Mouse (Mus musculus): ENCODE data around the gene Plpp7. TPM values are rescaled to one million over a fixed set of nuclear protein-coding genes. Genes with fewer than 3 reads are reported as not detected.
A peak's percentile ranks its signal among the peaks of the same experiment; 100 is the strongest.

Plpp7 gene
- polyA plus RNA-seq, 1 experiment from 2014 or later = 2.1 TPM

DNA sequence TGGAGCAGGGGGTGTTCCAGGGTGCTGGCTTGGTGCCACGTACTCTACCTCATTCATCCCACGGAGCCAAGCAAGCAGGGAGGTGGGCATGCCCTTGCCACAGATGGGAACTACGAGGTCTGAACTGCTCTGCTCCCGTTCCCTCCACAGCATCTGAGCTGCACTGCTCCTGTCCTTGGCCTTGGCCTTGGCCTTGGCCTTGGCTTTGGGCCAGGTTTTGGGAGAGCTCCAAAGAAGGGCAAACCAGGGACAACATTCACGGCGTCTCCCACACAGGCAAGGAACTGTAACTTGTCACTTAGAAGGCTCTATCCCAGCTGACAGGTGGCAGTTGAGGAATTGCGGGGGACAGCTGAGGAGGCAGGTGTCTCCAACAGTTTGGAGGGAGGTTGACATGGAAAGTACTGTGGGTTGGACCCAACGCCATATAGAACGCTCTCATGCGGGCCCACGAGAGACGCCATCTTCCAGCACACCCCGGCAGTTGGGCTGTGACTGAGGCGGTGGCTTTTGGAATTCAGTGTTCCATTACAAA, 16.1 kb upstream of the Plpp7 start:
- 0 out of 2 replicates have a peak overlapping the region, but pooled peaks have one; percentile 0 for H3K9ac ChIP-seq (ENCODE audit: low read depth, low read length)
- H3K9me3 ChIP-seq (replicated peaks; ENCODE audit: control insufficient read depth, low read length) = no peaks in the 10 kb centered on the region
- H3K4me2 ChIP-seq (ENCODE audit: low read depth, low read length) = peak overlapping the region; percentile 100
- peak overlapping the region; percentile 13; the same call in 1 of the 2 replicates for H3K4me3 ChIP-seq (ENCODE audit: low read depth, low read length)
- no peaks in the 10 kb centered on the region for H3K36me3 ChIP-seq (ENCODE audit: control insufficient read depth, insufficient read depth)
- H3K27me3 ChIP-seq (ENCODE audit: control insufficient read depth, insufficient read depth, low read depth, low read length) = no peaks in the 10 kb centered on the region
- peaks cover 40% of the 10 kb centered on the region for H3K4me1 ChIP-seq (ENCODE audit: control insufficient read depth, low read depth, low read length)
- ATAC-seq (ENCODE audit: low read depth) = no peak
- 84% methylated on average over 14 of the region's 14 CpGs for WGBS (ENCODE audit: insufficient replicate concordance)
- H3K27ac ChIP-seq (ENCODE audit: low read length) = no peak overlapping the region

DNA sequence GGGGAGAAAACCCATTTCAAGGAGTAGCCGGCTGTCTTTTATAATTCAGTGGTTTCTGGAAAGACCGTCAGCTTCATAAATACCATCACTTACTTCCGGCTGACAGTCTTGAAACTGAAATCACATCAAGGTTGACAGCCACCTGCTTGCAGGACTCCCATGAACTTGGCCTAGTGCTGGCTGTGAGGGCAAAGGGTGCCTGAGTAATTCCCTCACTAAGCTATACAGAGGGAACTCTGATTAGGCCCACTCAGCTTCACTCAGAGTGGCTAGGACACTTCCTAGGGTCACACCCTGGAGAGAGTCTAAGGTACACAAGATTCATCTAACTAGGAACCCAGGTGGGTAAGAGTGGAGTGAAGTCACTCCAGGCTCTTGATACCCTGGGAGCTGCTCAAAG, 14.6 kb upstream of the Plpp7 start:
- peak overlapping the region; percentile 9; the same call in 1 of the 2 replicates for H3K9ac ChIP-seq (ENCODE audit: low read depth, low read length)
- no peak for ATAC-seq (ENCODE audit: low read depth)
- H3K9me3 ChIP-seq (replicated peaks; ENCODE audit: control insufficient read depth, low read length) = no peaks in the 10 kb centered on the region
- peak overlapping the region; percentile 100 for H3K4me2 ChIP-seq (ENCODE audit: low read depth, low read length)
- 66% methylated on average over 3 of the region's 3 CpGs for WGBS (ENCODE audit: insufficient replicate concordance)
- peaks cover 47% of the 10 kb centered on the region for H3K4me1 ChIP-seq (ENCODE audit: control insufficient read depth, low read depth, low read length)
- H3K27me3 ChIP-seq (ENCODE audit: control insufficient read depth, insufficient read depth, low read depth, low read length) = no peaks in the 10 kb centered on the region
- H3K4me3 ChIP-seq (ENCODE audit: low read depth, low read length) = peak overlapping the region; percentile 86
- no peaks in the 10 kb centered on the region for H3K36me3 ChIP-seq (ENCODE audit: control insufficient read depth, insufficient read depth)
- H3K27ac ChIP-seq (ENCODE audit: low read length) = peak overlapping the region; percentile 32

DNA sequence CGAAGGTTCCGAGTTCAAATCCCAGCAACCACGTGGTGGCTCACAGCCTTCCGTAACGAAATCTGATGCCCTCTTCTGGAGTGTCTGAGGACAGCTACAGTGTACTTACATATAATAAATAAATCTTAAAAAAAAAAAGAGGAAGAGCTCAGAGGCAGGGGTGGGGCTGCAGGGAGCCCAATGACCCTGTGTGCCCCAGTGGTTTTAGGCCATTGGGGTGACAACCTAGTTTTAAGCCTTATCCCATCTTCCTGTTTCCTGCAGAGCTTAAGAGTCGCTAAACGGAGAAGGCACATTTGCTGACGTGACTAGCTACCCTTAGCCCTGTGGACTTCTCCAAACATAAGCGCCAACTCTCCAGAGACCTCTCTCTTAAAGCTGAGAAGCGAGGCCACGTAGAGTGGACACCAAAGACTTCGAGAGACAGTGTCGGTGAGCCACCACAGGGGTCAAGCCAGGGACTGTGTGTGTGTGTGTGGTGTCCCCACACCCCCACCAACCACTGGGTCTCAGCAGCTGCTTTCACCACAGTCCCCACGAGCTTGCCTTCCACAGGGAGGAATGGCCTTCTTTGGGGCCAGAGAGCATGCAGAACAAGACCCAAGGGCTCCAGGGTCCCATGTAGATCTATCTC, 13.9 kb upstream of the Plpp7 start:
- 36% methylated on average over 14 of the region's 14 CpGs for WGBS (ENCODE audit: insufficient replicate concordance)
- H3K9me3 ChIP-seq (replicated peaks; ENCODE audit: control insufficient read depth, low read length) = no peaks in the 10 kb centered on the region
- H3K4me3 ChIP-seq (ENCODE audit: low read depth, low read length) = peak overlapping the region; percentile 86
- H3K27ac ChIP-seq (ENCODE audit: low read length) = peak overlapping the region; percentile 54
- H3K9ac ChIP-seq (ENCODE audit: low read depth, low read length) = peak overlapping the region; percentile 91
- peaks cover 54% of the 10 kb centered on the region for H3K4me1 ChIP-seq (ENCODE audit: control insufficient read depth, low read depth, low read length)
- no peak for ATAC-seq (ENCODE audit: low read depth)
- no peaks in the 10 kb centered on the region for H3K27me3 ChIP-seq (ENCODE audit: control insufficient read depth, insufficient read depth, low read depth, low read length)
- peak overlapping the region; percentile 100 for H3K4me2 ChIP-seq (ENCODE audit: low read depth, low read length)
- H3K36me3 ChIP-seq (ENCODE audit: control insufficient read depth, insufficient read depth) = no peaks in the 10 kb centered on the region

DNA sequence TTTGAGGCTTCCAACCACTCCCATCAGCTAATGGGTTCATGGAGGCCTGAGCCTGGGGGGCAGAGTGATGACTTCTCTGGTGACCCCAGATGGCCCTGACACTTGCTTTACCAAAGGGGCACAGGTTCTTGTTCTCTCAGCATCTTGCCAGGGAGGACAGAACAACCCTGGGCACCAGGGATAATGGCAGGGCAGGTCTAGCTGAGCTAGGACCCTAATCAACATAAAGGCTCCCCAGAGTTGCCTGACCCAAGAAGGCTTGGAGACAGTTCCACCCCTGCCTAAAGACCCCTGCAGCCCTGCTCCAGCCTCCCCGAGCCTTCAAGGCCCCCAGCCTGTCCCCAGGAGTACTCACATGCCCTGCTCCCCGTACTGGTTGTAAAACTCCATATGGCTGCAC, 13.1 kb upstream of the Plpp7 start:
- H3K27ac ChIP-seq (ENCODE audit: low read length) = peak overlapping the region; percentile 97
- no peaks in the 10 kb centered on the region for H3K36me3 ChIP-seq (ENCODE audit: control insufficient read depth, insufficient read depth)
- peak overlapping the region; percentile 86 for H3K4me3 ChIP-seq (ENCODE audit: low read depth, low read length)
- H3K27me3 ChIP-seq (ENCODE audit: control insufficient read depth, insufficient read depth, low read depth, low read length) = peaks cover 5% of the 10 kb centered on the region
- no peaks in the 10 kb centered on the region for H3K9me3 ChIP-seq (replicated peaks; ENCODE audit: control insufficient read depth, low read length)
- peaks cover 54% of the 10 kb centered on the region for H3K4me1 ChIP-seq (ENCODE audit: control insufficient read depth, low read depth, low read length)
- 5% methylated on average over 2 of the region's 2 CpGs for WGBS (ENCODE audit: insufficient replicate concordance)
- peak overlapping the region; percentile 91 for H3K9ac ChIP-seq (ENCODE audit: low read depth, low read length)
- peak overlapping the region; percentile 100 for H3K4me2 ChIP-seq (ENCODE audit: low read depth, low read length)
- ATAC-seq (ENCODE audit: low read depth) = no peak

DNA sequence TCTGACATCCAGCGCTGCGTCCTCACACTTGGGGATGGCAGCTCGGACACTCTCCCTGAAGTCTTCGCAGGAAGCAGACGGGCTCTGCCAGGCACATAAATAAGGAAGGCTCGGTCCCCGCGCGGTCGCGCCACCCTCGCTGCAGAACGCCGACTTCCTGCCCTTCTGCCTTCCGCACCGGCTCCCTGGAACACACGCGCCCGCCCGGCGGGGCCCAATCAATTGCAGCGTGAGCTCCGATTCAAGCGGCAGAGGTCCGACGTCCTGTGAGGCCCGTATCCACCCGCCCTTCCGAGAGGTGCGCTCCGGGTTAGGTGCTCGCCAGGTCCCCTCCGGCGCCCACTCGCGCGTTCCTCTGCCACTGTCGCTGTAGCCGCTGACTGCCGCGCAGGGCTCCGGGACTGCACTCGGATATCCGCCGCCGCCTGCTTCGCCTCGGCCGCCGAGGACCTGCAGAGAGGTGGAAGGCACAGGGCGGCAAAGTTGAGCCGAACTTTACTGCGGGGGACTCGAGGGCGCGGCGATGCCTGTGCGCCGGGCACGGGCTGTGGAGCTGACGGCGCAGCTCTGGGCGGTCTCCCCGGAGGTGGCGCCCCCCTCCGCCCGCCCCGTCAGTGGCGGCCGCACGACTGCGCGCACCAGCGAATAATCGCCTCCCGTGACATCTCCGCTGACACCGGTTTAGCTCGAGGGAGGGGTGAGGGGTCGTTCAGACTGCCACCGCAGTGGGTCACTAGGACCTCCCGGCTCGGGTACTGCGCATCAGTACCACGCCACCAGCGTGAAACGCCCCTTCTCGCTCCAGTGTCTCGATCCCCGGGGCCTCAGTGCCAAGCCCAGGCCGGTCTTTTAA, 11.9 kb upstream of the Plpp7 start:
- ATAC-seq (ENCODE audit: low read depth) = peak; percentile 73

GRCm38 (mm10) chr2:32084111-32084871, 11.0 kb upstream of the Plpp7 start, which contains the start of gene Fam78a:
Gene Fam78a, minus strand, starts transcription at chr2:32084857.
- WGBS (ENCODE audit: insufficient replicate concordance) = 0% methylated on average over 68 of the region's 68 CpGs
- Histone ChIP-seq H3K9me3 (replicated peaks; ENCODE audit: control insufficient read depth, low read length) (no peaks in the 10 kb centered on the region), H3K4me3 (ENCODE audit: low read depth, low read length) (peak within 1 kb of the TSS; percentile 86), H3K36me3 (ENCODE audit: control insufficient read depth, insufficient read depth) (no peaks in the 10 kb centered on the region), H3K4me1 (ENCODE audit: control insufficient read depth, low read depth, low read length) (peaks cover 50% of the 10 kb centered on the region), H3K9ac (ENCODE audit: low read depth, low read length) (peak within 1 kb of the TSS; percentile 91), H3K27ac (ENCODE audit: low read length) (peak within 1 kb of the TSS; percentile 97), H3K4me2 (ENCODE audit: low read depth, low read length) (peak within 1 kb of the TSS; percentile 100), H3K27me3 (ENCODE audit: control insufficient read depth, insufficient read depth, low read depth, low read length) (peaks cover 26% of the 10 kb centered on the region)
- ATAC-seq (ENCODE audit: low read depth) = peak; percentile 62

More for the DNA sequence above, 11.9 kb upstream of the Plpp7 start:
- peaks cover 50% of the 10 kb centered on the region for H3K4me1 ChIP-seq (ENCODE audit: control insufficient read depth, low read depth, low read length)
- H3K27me3 ChIP-seq (ENCODE audit: control insufficient read depth, insufficient read depth, low read depth, low read length) = peaks cover 17% of the 10 kb centered on the region
- 0% methylated on average over 86 of the region's 91 CpGs for WGBS (ENCODE audit: insufficient replicate concordance)
- H3K4me2 ChIP-seq (ENCODE audit: low read depth, low read length) = peak overlapping the region; percentile 100
- peak overlapping the region; percentile 97 for H3K27ac ChIP-seq (ENCODE audit: low read length)
- H3K36me3 ChIP-seq (ENCODE audit: control insufficient read depth, insufficient read depth) = no peaks in the 10 kb centered on the region
- H3K4me3 ChIP-seq (ENCODE audit: low read depth, low read length) = peak overlapping the region; percentile 86
- H3K9me3 ChIP-seq (replicated peaks; ENCODE audit: control insufficient read depth, low read length) = no peaks in the 10 kb centered on the region
- peak overlapping the region; percentile 91 for H3K9ac ChIP-seq (ENCODE audit: low read depth, low read length)

- Histone ChIP-seq H3K4me3 (ENCODE audit: low read depth, low read length) (peak overlapping the region; percentile 86), H3K9ac (ENCODE audit: low read depth, low read length) (peak overlapping the region; percentile 91), H3K27ac (ENCODE audit: low read length) (peak overlapping the region; percentile 97), H3K36me3 (ENCODE audit: control insufficient read depth, insufficient read depth) (no peaks in the 10 kb centered on the region), H3K27me3 (ENCODE audit: control insufficient read depth, insufficient read depth, low read depth, low read length) (peaks cover 26% of the 10 kb centered on the region), H3K4me1 (ENCODE audit: control insufficient read depth, low read depth, low read length) (peaks cover 47% of the 10 kb centered on the region), H3K9me3 (replicated peaks; ENCODE audit: control insufficient read depth, low read length) (no peaks in the 10 kb centered on the region), H3K4me2 (ENCODE audit: low read depth, low read length) (peak overlapping the region; percentile 100)
- 26% methylated on average over 2 of the region's 2 CpGs for WGBS (ENCODE audit: insufficient replicate concordance)
- no peak for ATAC-seq (ENCODE audit: low read depth)
Observed at GRCm38 (mm10) chr2:32084872-32085199, 10.5 kb upstream of the Plpp7 start.

DNA sequence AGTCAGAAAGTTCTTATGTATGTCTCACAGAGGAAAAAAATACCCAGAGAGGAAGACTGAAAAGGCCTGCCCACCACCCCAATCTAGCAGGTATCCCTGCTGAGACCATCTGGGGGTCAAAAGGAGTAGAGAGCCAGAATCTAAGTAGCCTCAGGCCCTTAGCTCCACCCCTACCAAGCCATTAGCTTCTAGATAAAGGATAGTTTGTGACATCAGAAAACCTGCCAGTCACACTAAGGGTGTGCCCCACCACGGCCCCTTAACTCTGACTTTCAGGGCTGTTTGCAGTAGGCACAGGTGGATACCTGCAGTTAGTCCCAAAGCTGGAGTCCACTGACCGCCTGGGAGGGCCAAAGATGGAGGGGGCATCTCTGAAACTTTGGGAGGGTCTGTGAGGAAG, 10.1 kb upstream of the Plpp7 start:
- Histone ChIP-seq H3K9me3 (replicated peaks; ENCODE audit: control insufficient read depth, low read length) (no peaks in the 10 kb centered on the region), H3K27me3 (ENCODE audit: control insufficient read depth, insufficient read depth, low read depth, low read length) (peaks cover 26% of the 10 kb centered on the region), H3K27ac (ENCODE audit: low read length) (peak overlapping the region; percentile 97), H3K9ac (ENCODE audit: low read depth, low read length) (peak overlapping the region; percentile 91), H3K4me3 (ENCODE audit: low read depth, low read length) (peak overlapping the region; percentile 86; the same call in 1 of the 2 replicates), H3K4me1 (ENCODE audit: control insufficient read depth, low read depth, low read length) (peaks cover 43% of the 10 kb centered on the region), H3K4me2 (ENCODE audit: low read depth, low read length) (peak overlapping the region; percentile 100), H3K36me3 (ENCODE audit: control insufficient read depth, insufficient read depth) (no peaks in the 10 kb centered on the region)
- WGBS (ENCODE audit: insufficient replicate concordance) = 28% methylated on average over 2 of the region's 2 CpGs
- peak; percentile 79 for ATAC-seq (ENCODE audit: low read depth)

All from liver, embryonic 16.5 days (tissue).